Mouse (Mus musculus): ENCODE results near the gene Wnt5b. TPM values are rescaled to one million over a fixed set of nuclear protein-coding genes. Genes with fewer than 3 reads are reported as not detected.
"Not testable (repeated sequence)": the region's sequence is repeated elsewhere in the genome, so short reads cannot be mapped to it uniquely, and the experiment has no call there.

Wnt5b gene
- polyA plus RNA-seq, 1 experiment from 2014 or later = 11.4 TPM

DNA sequence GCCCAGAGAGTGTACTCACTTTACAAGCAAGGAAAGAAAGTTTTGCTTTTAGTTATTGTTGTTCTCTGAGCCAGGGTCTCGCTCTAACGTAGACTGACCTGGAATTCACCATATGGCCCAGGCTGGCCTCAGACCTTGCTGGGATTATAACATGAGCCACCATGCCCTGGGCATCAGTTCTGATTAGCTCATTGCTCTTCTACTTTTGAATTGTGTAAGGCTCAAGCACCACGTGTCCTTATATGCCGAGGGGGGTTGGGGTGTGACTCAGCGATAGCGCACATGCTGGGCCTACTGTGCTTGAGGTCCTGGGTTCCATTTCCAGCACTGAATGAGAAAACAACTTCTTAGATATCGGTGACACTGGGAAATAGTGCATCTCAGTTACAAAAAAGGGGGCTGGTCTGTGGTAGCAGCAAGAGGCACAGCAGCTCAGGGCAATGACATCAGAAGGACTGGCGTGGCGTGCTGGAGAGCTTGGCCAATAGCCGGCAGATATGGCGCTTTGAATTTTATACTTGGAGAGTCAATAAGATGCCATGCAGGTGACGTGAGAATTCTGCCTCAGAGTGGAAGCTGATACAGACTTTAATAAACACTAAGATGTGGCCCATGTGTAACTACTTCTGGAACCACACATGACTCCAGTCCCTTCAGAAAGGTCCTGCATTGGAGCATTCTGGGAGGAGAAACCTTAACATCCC is 57.6 kb downstream of the Wnt5b start:
- 79% methylated on average over 12 of the region's 12 CpGs for WGBS
- peaks cover 19% of the 10 kb centered on the region for H3K4me1 ChIP-seq (ENCODE audit: control insufficient read depth, insufficient read depth, low read length)

DNA sequence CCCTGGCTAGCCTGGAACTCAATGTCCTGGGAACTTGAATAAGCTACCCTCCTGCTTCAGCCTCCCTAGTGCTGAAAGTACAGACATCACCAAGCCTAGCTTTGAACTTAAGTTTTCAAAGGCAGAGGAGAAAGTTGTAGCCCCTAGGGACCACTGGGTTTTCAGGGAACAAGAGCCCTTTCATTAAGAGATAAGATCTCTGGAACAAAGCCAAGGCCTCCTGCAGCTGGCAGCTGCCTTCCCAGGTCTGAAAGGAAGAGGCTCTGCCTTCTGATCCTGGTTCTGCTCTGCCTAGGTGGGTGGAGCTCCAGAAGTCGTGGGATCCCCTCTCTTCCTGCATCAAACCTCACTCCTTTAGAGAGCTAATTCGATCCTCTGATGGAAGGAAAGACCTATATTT is 58.7 kb downstream of the Wnt5b start:
- H3K27ac ChIP-seq (replicated peaks; ENCODE audit: low read depth, low read length) = no peak overlapping the region
- peaks cover 13% of the 10 kb centered on the region for H3K4me1 ChIP-seq (ENCODE audit: control insufficient read depth, insufficient read depth, low read length)
- no peak overlapping the region for H3K4me3 ChIP-seq (ENCODE audit: low read depth, low read length)
- H3K9me3 ChIP-seq (ENCODE audit: control insufficient read depth, low read length) = no peaks in the 10 kb centered on the region
- no peak for ATAC-seq (ENCODE audit: low read depth)
- peak; percentile 80 for DNase-seq (ENCODE audit: low spot score)
- no peak overlapping the region for H3K9ac ChIP-seq (ENCODE audit: low read depth, low read length)
- no peak overlapping the region for H3K4me2 ChIP-seq (ENCODE audit: low read depth, low read length)
- 8% methylated on average over 2 of the region's 2 CpGs for WGBS
- H3K36me3 ChIP-seq (ENCODE audit: control insufficient read depth, insufficient read depth, low read length) = peaks cover 20% of the 10 kb centered on the region
- no peaks in the 10 kb centered on the region for H3K27me3 ChIP-seq (replicated peaks; ENCODE audit: control insufficient read depth, insufficient read depth, low read length)

More for the DNA sequence above, 57.6 kb downstream of the Wnt5b start:
- no peaks in the 10 kb centered on the region for H3K27me3 ChIP-seq (replicated peaks; ENCODE audit: control insufficient read depth, insufficient read depth, low read length)
- peaks cover 16% of the 10 kb centered on the region for H3K36me3 ChIP-seq (ENCODE audit: control insufficient read depth, insufficient read depth, low read length)
- H3K27ac ChIP-seq (replicated peaks; ENCODE audit: low read depth, low read length) = no peak overlapping the region
- DNase-seq (ENCODE audit: low spot score) = no peak
- H3K4me3 ChIP-seq (ENCODE audit: low read depth, low read length) = no peak overlapping the region
- ATAC-seq (ENCODE audit: low read depth) = no peak
- H3K4me2 ChIP-seq (ENCODE audit: low read depth, low read length) = no peak overlapping the region
- H3K9me3 ChIP-seq (ENCODE audit: control insufficient read depth, low read length) = no peaks in the 10 kb centered on the region
- H3K9ac ChIP-seq (ENCODE audit: low read depth, low read length) = no peak overlapping the region

DNA sequence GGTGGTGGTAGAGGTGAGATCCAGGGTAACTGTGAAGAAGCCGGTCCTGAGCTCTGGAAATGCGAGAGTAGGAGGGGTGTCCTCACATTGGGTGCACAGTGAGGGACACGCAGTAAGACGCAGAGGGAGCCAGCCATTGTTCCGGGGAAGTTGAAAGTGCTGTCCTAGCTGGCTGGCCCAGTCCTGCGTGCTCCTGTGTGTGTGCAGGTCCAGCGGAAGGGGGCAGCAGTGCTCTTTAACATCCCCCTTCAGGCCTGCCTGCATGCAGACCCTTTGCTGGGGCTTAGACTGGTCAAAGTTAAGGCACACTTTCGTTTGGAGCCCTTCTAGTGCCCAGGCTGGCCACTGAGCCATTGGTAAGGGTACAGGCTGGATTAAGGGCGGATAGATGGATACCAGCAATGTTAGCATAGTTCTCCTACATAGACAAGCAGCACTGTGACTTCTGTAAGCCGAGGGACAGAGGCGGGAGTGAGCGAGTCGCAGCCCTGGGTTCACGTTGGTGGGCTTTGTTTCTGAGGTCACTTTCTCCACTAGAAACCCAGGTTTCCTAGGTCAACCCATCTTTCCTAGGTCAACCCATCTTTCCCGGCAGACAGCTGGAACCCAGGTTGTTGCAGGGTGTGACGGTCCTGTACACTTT is 61.1 kb downstream of the Wnt5b start:
- Histone ChIP-seq H3K4me3 (ENCODE audit: low read depth, low read length) (peak overlapping the region; percentile 81), H3K9ac (ENCODE audit: low read depth, low read length) (peak overlapping the region; percentile 48; the same call in 1 of the 2 replicates), H3K27me3 (replicated peaks; ENCODE audit: control insufficient read depth, insufficient read depth, low read length) (no peaks in the 10 kb centered on the region), H3K36me3 (ENCODE audit: control insufficient read depth, insufficient read depth, low read length) (peaks cover 20% of the 10 kb centered on the region), H3K4me1 (ENCODE audit: control insufficient read depth, insufficient read depth, low read length) (peaks cover 12% of the 10 kb centered on the region), H3K27ac (replicated peaks; ENCODE audit: low read depth, low read length) (no peak overlapping the region), H3K9me3 (ENCODE audit: control insufficient read depth, low read length) (no peaks in the 10 kb centered on the region), H3K4me2 (ENCODE audit: low read depth, low read length) (peak overlapping the region; percentile 100)
- 48% methylated on average over 15 of the region's 16 CpGs for WGBS
- peak; percentile 69 for DNase-seq (ENCODE audit: low spot score)
- peak; percentile 27; the same call in 1 of the 2 replicates for ATAC-seq (ENCODE audit: low read depth)

DNA sequence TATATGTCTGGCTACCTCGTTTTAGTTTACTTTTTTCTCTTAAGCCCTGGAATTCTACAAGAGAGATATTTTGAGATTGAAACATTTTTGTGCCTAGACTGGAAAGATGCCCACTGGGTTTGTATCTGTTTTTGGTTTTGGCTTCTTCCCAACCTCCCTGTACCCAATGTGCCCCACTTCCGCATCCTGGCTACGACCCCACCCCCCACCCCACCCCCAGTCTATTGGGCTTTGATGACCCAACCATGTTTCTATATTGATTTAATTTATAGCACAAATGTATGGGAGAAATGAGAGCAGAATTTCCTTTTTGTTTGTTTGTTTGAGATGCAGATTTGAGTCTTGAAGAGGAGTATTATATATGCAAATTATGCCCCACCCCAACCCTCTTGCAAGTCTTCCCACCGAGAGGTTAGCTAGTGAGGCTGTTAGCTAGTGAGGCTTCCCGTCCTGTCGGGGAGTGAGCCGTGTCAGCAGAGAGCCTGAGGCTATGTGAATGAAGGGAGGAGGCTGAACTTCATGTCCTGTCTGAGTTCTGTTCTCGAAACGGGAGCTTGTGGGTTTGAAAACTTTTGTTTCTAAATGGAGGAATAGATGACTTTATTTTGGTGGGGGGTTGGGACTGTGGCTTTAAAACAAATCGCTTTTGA is 62.3 kb downstream of the Wnt5b start:
- peaks cover 19% of the 10 kb centered on the region for H3K4me1 ChIP-seq (ENCODE audit: control insufficient read depth, insufficient read depth, low read length)
- 5% methylated on average over 10 of the region's 10 CpGs for WGBS
- DNase-seq (ENCODE audit: low spot score) = peak; percentile 52

DNA sequence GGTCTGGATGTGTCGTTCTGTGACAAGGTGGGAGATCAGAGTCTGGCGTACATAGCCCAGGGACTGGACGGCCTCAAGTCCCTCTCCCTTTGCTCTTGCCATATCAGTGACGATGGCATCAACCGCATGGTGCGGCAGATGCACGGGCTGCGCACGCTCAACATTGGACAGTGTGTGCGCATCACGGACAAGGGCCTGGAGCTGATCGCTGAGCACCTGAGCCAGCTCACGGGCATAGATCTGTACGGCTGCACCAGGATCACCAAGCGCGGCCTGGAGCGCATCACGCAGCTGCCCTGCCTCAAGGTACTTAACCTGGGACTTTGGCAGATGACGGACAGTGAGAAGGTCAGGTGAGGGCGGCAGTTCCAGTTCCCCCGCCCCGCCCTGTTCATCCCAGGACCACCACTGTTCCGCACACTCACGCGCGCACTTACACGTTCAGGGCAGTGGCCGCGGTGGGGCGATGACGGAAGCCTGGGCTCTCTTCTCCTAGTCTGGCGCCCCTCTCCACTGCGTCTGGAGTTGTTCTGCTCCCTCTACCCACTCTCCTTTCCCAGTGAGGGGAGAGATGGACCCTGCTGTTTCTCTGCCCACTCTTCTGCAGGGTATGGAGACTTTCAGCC is 63.3 kb downstream of the Wnt5b start:
- H3K27me3 ChIP-seq (replicated peaks; ENCODE audit: control insufficient read depth, insufficient read depth, low read length) = no peaks in the 10 kb centered on the region
- WGBS = 1% methylated on average over 26 of the region's 33 CpGs
- H3K4me3 ChIP-seq (ENCODE audit: low read depth, low read length) = peak overlapping the region; percentile 81
- peak overlapping the region; percentile 94 for H3K9ac ChIP-seq (ENCODE audit: low read depth, low read length)
- H3K4me1 ChIP-seq (ENCODE audit: control insufficient read depth, insufficient read depth, low read length) = peaks cover 19% of the 10 kb centered on the region
- H3K36me3 ChIP-seq (ENCODE audit: control insufficient read depth, insufficient read depth, low read length) = peaks cover 20% of the 10 kb centered on the region
- H3K9me3 ChIP-seq (ENCODE audit: control insufficient read depth, low read length) = no peaks in the 10 kb centered on the region
- DNase-seq (ENCODE audit: low spot score) (peak; percentile 49), ATAC-seq (ENCODE audit: low read depth) (no peak)
- no peak overlapping the region for H3K27ac ChIP-seq (replicated peaks; ENCODE audit: low read depth, low read length)
- peak overlapping the region; percentile 100 for H3K4me2 ChIP-seq (ENCODE audit: low read depth, low read length)

More for the DNA sequence above, 62.3 kb downstream of the Wnt5b start:
- peak overlapping the region; percentile 46 for H3K9ac ChIP-seq (ENCODE audit: low read depth, low read length)
- not testable (repeated sequence) for H3K27me3 ChIP-seq (replicated peaks; ENCODE audit: control insufficient read depth, insufficient read depth, low read length); ATAC-seq (ENCODE audit: low read depth); H3K9me3 ChIP-seq (ENCODE audit: control insufficient read depth, low read length); H3K27ac ChIP-seq (replicated peaks; ENCODE audit: low read depth, low read length)
- peak overlapping the region; percentile 100 for H3K4me2 ChIP-seq (ENCODE audit: low read depth, low read length)
- peak overlapping the region; percentile 81 for H3K4me3 ChIP-seq (ENCODE audit: low read depth, low read length)
- peaks cover 20% of the 10 kb centered on the region for H3K36me3 ChIP-seq (ENCODE audit: control insufficient read depth, insufficient read depth, low read length)

DNA sequence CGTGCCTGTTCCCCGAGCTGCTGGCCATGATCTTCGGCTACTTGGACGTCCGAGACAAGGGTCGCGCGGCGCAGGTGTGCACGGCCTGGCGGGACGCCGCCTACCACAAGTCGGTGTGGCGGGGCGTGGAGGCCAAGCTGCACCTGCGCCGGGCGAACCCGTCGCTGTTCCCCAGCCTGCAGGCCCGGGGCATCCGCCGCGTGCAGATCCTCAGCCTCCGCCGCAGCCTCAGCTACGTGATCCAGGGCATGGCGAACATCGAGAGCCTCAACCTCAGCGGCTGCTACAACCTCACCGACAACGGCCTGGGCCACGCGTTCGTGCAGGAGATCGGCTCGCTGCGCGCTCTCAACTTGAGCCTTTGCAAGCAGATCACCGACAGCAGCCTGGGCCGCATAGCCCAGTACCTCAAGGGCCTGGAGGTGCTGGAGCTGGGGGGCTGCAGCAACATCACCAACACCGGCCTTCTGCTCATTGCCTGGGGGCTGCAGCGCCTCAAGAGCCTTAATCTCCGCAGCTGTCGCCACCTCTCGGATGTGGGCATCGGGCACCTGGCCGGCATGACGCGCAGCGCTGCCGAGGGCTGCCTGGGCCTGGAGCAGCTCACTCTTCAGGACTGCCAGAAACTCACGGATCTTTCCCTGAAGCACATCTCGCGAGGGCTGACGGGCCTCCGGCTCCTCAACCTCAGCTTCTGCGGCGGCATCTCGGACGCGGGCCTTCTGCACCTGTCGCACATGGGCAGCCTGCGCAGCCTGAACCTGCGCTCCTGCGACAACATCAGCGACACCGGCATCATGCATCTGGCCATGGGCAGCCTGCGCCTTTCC is 64.1 kb downstream of the Wnt5b start:
- peak overlapping the region; percentile 94 for H3K9ac ChIP-seq (ENCODE audit: low read depth, low read length)
- H3K36me3 ChIP-seq (ENCODE audit: control insufficient read depth, insufficient read depth, low read length) = peaks cover 20% of the 10 kb centered on the region
- no peaks in the 10 kb centered on the region for H3K9me3 ChIP-seq (ENCODE audit: control insufficient read depth, low read length)
- H3K4me2 ChIP-seq (ENCODE audit: low read depth, low read length) = peak overlapping the region; percentile 100
- DNase-seq (ENCODE audit: low spot score) = peak; percentile 63
- H3K27ac ChIP-seq (replicated peaks; ENCODE audit: low read depth, low read length) = peak overlapping the region; percentile 99
- H3K27me3 ChIP-seq (replicated peaks; ENCODE audit: control insufficient read depth, insufficient read depth, low read length) = no peaks in the 10 kb centered on the region
- WGBS = 0% methylated on average over 38 of the region's 70 CpGs
- peak overlapping the region; percentile 81 for H3K4me3 ChIP-seq (ENCODE audit: low read depth, low read length)
- peak; percentile 3; the same call in 1 of the 2 replicates for ATAC-seq (ENCODE audit: low read depth)
- H3K4me1 ChIP-seq (ENCODE audit: control insufficient read depth, insufficient read depth, low read length) = peaks cover 19% of the 10 kb centered on the region

DNA sequence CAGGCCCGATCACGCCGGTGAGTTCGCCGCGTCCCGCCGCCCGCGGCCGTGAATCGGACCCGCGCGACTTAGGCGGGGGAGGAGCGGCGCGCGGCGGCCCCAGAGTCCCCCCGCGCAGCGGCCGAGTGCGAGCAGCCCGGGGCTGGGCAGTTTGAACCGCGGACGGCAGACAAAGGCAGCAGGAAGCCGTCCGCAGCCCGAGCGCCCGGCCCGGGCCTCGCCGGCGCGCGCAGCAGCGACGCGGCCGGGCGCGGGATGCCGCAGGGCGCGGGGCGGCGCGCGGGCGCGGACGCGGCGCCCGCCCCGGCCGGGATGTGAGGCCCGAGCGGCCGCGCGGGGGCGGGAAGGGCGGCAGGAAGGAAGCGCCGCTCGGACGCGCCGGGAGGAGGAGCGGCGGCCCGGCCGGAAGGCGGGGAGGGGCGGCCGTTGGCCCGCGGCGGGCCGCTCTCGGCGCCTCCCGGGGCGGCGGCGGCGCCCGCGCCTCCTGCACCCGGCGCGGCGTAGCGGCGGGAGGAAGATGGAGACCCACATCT is 64.7 kb downstream of the Wnt5b start, which contains the start of gene Fbxl14:
TSS of gene Fbxl14 (plus strand) at position 326 of the 533 bp plus-strand sequence.
- Histone ChIP-seq H3K9ac (ENCODE audit: low read depth, low read length) (peak within 1 kb of the TSS; percentile 94), H3K27ac (replicated peaks; ENCODE audit: low read depth, low read length) (peak within 1 kb of the TSS; percentile 99), H3K27me3 (replicated peaks; ENCODE audit: control insufficient read depth, insufficient read depth, low read length) (no peaks in the 10 kb centered on the region), H3K9me3 (ENCODE audit: control insufficient read depth, low read length) (no peaks in the 10 kb centered on the region), H3K36me3 (ENCODE audit: control insufficient read depth, insufficient read depth, low read length) (peaks cover 16% of the 10 kb centered on the region), H3K4me2 (ENCODE audit: low read depth, low read length) (peak within 1 kb of the TSS; percentile 100), H3K4me3 (ENCODE audit: low read depth, low read length) (peak within 1 kb of the TSS; percentile 81), H3K4me1 (ENCODE audit: control insufficient read depth, insufficient read depth, low read length) (peaks cover 19% of the 10 kb centered on the region)
- ATAC-seq (ENCODE audit: low read depth) (peak; percentile 88), DNase-seq (ENCODE audit: low spot score) (peak; percentile 86)
- no CpG with 5 or more reads among the region's 101 CpGs for WGBS

All from embryonic facial prominence, embryonic 14.5 days (tissue).